Mouse (Mus musculus) c-Kit-positive CD71-positive TER-119-negative erythroid progenitor cells, embryonic 14.5 days (primary cell): Measurements from ENCODE around the gene Olfr1358.

Experiments
- DNase-seq: peaks from one replicate; pipeline ENCODE4 v3.0.0-alpha.2; 2013; ENCODE audit warnings: low read depth

The Olfr1358 gene

DNA sequence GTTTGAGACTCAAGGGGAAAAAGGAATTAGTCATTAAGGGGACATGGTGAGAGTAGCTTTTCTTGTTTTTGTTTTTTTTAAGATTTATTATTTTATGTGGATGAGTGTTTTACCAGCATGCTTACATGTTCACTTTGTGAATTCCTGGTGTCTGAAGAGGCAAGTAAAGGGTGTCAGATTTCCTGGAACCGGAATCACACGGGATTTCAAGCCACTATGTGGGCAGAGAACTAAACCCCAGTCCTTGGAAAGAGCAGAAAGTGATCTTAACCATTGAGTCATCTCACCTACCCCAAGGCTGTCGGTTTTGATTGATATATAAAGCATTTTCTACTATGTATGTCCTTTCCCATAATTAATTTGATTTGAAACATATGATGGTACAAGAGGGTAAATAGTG, 52.5 kb downstream of the Olfr1358 start:
- no peak for DNase-seq
